Mouse (Mus musculus) forebrain, postnatal 0 days (tissue): ENCODE data around the gene Trim54. TPM values are rescaled to one million over a fixed set of nuclear protein-coding genes. Genes with fewer than 3 reads are reported as not detected.

Source experiments
- ATAC-seq: fragments of 200-750 bp; cut with Nextera tagmentation; 2 replicates; pipeline ENCODE4 v1.8.0; 2017; ENCODE audit warnings: mild to moderate bottlenecking, moderate library complexity
- DNase-seq: peaks from one replicate; pipeline ENCODE4 v3.0.0-alpha.2; 2015
- H3K27ac ChIP-seq: fragments of 300-500 bp; sonication (generic); 2 replicates; pipeline ENCODE4 v1.5.1; 2014; ENCODE audit warnings: low read depth, mild to moderate bottlenecking, antibody characterized with exemption, low read length, moderate library complexity, mixed read lengths
- H3K27me3 ChIP-seq: fragments of 300-500 bp; sonication (generic); 2 replicates; pipeline ENCODE4 v1.6.1; 2014; ENCODE audit warnings: mild to moderate bottlenecking, low read length, mixed read lengths; ENCODE audit not compliant: insufficient read depth
- H3K36me3 ChIP-seq: fragments of 300-500 bp; sonication (generic); 2 replicates; pipeline ENCODE4 v1.6.1; 2014; ENCODE audit warnings: mild to moderate bottlenecking, moderate library complexity; ENCODE audit not compliant: insufficient read depth
- H3K4me1 ChIP-seq: fragments of 300-500 bp; sonication (generic); 2 replicates; pipeline ENCODE4 v1.6.1; 2014; ENCODE audit warnings: antibody characterized with exemption; ENCODE audit not compliant: insufficient read depth
- H3K4me2 ChIP-seq: fragments of 300-500 bp; sonication (generic); 2 replicates; pipeline ENCODE4 v1.6.1; 2014; ENCODE audit warnings: low read depth, mild to moderate bottlenecking, moderate library complexity
- H3K4me3 ChIP-seq: fragments of 300-500 bp; sonication (generic); 2 replicates; pipeline ENCODE4 v1.5.1; 2014; ENCODE audit warnings: low read depth, low read length, mixed read lengths
- H3K9ac ChIP-seq: fragments of 300-500 bp; sonication (generic); 2 replicates; pipeline ENCODE4 v1.6.1; 2014; ENCODE audit warnings: mild to moderate bottlenecking
- H3K9me3 ChIP-seq: fragments of 300-500 bp; sonication (generic); 2 replicates; pipeline ENCODE4 v1.6.1; 2016; ENCODE audit warnings: low read length
- CTCF ChIP-seq: sonication (generic); IDR thresholded peaks from 2 replicates; pipeline ENCODE4 v1.5.1; 2016; ENCODE audit warnings: antibody characterized with exemption, control low read depth, low read depth
- WGBS: fragments of 180-500 bp; shearing (Covaris S2); extraction: QIAGEN DNeasy Blood & Tissue Kit; methylation state at CpG from one replicate; pipeline ENCODE4 v1.1.7; 2014; 5-methylcytosine and 5-hydroxymethylcytosine counted together
- polyA plus RNA-seq: library from polyadenylated mRNA; unstranded; fragments of >200 nt; fragmentation: Nextera tagmentation; extraction: Ambion mirVana; gene quantifications from 2 replicates; pipeline ENCODE4 v1.2.1, GENCODE M21; 2015
- total RNA-seq: library from RNA; depleted of rRNA; stranded (reverse); fragments of >200 nt; gene quantifications from 2 replicates; pipeline ENCODE4 v1.2.3, GENCODE M21; 2014

Trim54 gene
- total and polyA plus RNA-seq, 2 experiments from 2014 or later = not detected

DNA sequence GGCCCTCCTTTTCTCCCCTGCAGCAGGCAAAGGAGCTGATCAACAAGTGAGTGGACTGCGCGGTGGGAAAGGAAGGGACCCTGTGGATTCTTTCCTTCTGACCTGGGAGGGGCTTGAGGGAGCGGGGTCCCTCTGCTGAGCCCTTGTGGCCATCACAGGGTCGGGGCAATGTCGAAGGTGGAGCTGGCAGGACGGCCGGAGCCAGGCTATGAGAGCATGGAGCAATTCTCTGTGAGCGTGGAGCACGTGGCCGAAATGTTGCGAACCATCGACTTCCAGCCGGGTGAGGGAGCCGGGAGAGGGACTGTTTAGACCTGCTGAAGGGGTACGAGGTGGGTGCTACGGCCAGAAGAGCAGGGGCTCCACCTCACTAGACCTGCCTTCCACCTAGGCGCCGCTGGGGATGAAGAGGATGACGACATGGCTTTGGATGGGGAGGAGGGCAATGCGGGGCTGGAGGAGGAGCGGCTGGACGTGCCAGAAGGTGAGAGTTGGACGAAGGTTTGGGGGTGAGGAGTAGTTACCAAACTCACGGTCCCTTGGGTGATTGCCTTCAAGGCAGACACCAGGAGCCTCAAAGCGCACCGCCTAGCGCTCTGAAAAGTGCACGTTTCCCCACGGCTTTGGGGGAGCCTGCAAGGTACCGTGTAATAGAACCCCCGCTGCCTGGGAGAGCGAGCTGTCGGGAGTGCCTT is 20.4 kb downstream of the Trim54 start:
- Histone ChIP-seq H3K9ac (no peak overlapping the region), H3K27ac (no peak overlapping the region), H3K36me3 (peaks cover 5% of the 10 kb centered on the region; the same call in 1 of the 2 replicates), H3K9me3 (no peaks in the 10 kb centered on the region), H3K27me3 (peaks cover 49% of the 10 kb centered on the region), H3K4me1 (peaks cover 15% of the 10 kb centered on the region), H3K4me2 (peak overlapping the region; percentile 63), H3K4me3 (peak overlapping the region; percentile 33)
- no peak; the same call in 1 of the 2 replicates for TF ChIP-seq CTCF
- WGBS = 1% methylated on average over 33 of the region's 33 CpGs
- DNase-seq (no peak), ATAC-seq (peak; percentile 6; the same call in 1 of the 2 replicates)

DNA sequence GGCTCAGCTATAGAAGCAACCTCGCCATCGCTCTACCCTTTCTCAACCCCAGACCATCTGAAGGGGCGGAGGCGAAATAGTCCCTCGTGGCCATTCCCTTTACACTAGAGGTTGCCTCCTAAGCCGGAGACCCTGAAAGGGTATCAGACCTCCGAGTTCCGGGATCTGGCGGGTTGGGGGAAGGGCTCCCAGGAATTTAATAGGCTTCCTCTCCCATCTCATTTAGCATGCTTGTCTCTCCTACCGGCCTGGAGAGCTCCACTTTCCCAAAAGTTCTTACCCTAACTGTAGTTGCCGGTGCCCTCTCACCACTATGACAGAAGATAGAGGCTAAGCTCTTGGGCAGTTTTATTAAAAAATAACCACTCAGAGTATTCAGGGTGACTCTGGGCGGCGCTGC is 21.1 kb downstream of the Trim54 start:
- H3K27ac ChIP-seq = no peak overlapping the region
- H3K36me3 ChIP-seq = peaks cover 5% of the 10 kb centered on the region; the same call in 1 of the 2 replicates
- ATAC-seq (no peak), DNase-seq (no peak)
- peak overlapping the region; percentile 63 for H3K4me2 ChIP-seq
- peaks cover 49% of the 10 kb centered on the region for H3K27me3 ChIP-seq
- no peak for TF ChIP-seq CTCF
- H3K4me1 ChIP-seq = peaks cover 15% of the 10 kb centered on the region
- H3K4me3 ChIP-seq = peak overlapping the region; percentile 33
- H3K9me3 ChIP-seq = no peaks in the 10 kb centered on the region
- 0 out of 2 replicates have a peak overlapping the region, but pooled peaks have one; percentile 10 for H3K9ac ChIP-seq
- under 1% methylated on average over 13 of the region's 13 CpGs for WGBS

DNA sequence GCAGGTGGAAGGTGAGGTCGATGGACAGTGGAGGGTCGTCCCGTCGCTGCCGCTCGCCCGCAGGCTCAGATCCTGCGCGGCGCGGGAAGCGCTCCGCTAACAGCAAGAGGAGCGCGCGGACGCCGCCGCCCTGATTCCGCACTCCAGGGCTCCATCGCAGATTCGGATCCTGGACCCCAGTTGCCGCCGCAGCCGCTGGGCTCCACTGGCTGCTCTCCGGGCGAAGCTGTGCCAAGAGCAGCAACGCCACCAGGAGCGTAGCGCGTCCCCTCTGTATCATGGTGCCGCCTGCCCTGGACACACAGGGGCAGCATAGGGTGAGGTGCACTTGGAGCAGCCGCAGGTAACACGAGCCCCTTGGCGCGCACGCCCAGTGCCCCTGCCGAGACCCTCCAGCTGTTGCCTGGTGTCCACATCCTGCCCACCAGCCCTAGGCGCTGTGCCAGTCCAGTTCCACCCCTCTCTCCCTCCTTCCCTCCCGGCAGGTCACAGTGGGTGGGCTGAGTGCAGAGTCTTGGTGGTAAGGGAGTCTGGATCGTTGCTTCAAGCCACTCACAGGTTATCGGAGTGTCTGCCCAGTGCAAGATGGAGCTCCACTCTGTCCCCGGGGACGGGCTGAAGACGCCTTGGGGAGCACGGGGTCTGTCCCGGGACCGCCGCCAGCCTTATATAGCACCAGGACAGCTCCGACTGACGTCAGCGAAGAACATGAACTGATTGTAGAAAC is 21.9 kb downstream of the Trim54 start, which contains the start of gene Ucn:
TSS of gene Ucn (minus strand) at position 589 of the 727 bp plus-strand sequence.
- WGBS = 2% methylated on average over 52 of the region's 52 CpGs
- no peak for DNase-seq
- Histone ChIP-seq H3K4me2 (peak within 1 kb of the TSS; percentile 63), H3K36me3 (peaks cover 5% of the 10 kb centered on the region; the same call in 1 of the 2 replicates), H3K27me3 (peaks cover 49% of the 10 kb centered on the region), H3K9me3 (no peaks in the 10 kb centered on the region), H3K27ac (no peak within 1 kb of the TSS), H3K9ac (0 out of 2 replicates have a peak within 1 kb of the TSS, but pooled peaks have one; percentile 10), H3K4me3 (peak within 1 kb of the TSS; percentile 33), H3K4me1 (peaks cover 15% of the 10 kb centered on the region)
- peak; percentile 14; the same call in 1 of the 2 replicates for ATAC-seq
- 0 out of 2 replicates have a peak, but pooled peaks have one; percentile 7 for TF ChIP-seq CTCF

DNA sequence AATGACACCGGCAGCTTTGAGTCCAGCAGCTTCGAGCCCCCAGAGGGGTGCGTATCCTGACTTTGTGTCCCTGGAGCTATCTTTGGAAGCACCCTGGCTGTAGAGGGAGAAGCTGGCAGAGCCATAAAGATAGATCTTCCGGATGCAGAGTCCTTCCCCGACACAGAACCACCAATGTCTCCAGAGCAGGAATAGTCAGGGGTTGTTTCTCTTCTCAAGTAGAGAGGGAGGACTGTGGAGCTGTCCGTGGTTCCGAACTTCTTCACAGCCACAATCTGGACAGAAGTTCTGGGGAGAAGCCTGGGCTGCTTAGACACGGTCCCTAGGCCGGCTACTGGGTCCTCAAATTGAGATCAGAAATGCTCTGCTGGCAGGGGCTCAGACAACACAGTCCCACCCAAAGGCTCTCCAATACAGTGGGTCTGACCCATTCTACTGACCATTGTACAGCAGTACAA is 22.5 kb downstream of the Trim54 start:
- Histone ChIP-seq H3K27me3 (peaks cover 44% of the 10 kb centered on the region), H3K4me1 (peaks cover 15% of the 10 kb centered on the region), H3K4me3 (no peak overlapping the region), H3K9me3 (no peaks in the 10 kb centered on the region), H3K9ac (no peak overlapping the region), H3K27ac (no peak overlapping the region), H3K36me3 (peaks cover 5% of the 10 kb centered on the region; the same call in 1 of the 2 replicates), H3K4me2 (peak overlapping the region; percentile 63)
- 15% methylated on average over 9 of the region's 9 CpGs for WGBS
- no peak for TF ChIP-seq CTCF
- ATAC-seq = no peak
- no peak for DNase-seq

DNA sequence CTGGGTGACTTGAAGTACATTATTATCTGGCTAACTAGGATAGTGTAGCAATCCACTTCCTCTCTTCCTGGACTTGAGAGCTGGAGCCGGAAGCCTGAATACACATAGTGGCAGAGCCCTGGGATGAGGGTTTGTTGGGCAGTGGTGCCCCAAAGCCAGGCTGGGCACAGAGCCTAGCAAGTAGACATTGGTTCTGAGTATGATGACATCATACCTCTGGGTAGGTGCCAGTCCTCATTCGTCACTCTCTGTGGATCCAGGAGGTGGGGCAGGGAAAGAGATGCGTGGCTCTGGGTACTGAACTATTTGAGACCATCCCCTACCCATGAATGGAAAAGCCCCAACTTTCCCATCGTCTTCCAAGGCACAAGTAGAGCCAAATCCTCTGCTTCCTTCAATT is 33.3 kb downstream of the Trim54 start:
- no peak for ATAC-seq
- H3K36me3 ChIP-seq = 0 out of 2 replicates have a peak, but pooled peaks cover 5% of the 10 kb centered on the region
- 70% methylated on average over 4 of the region's 4 CpGs for WGBS
- no peak for DNase-seq
- peaks cover 7% of the 10 kb centered on the region; the same call in 1 of the 2 replicates for H3K4me1 ChIP-seq
- H3K9me3 ChIP-seq = no peaks in the 10 kb centered on the region
- no peak overlapping the region for H3K27ac ChIP-seq
- H3K4me3 ChIP-seq = no peak overlapping the region
- no peak overlapping the region for H3K9ac ChIP-seq
- H3K4me2 ChIP-seq = no peak overlapping the region
- TF ChIP-seq CTCF = no peak
- no peaks in the 10 kb centered on the region for H3K27me3 ChIP-seq

DNA sequence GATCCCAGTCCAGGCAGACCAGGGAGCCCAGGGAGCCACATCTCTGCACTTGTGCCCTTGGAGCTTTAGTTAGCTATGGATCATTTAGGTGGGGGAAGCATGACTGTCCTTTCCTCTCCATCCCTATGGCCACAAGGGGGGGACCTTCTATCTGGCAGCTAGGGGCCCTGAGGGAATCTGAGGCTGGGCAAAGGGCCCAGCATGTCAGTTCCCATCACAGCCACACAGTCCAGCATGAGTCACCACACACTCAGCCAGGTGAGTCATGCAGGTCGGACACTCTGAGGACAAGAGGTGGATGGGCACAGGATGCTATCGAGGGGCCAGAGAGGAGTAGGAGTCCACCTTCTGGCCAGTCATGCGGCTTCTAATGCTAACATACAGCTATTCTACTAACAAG is 35.2 kb downstream of the Trim54 start:
- H3K27ac ChIP-seq = no peak overlapping the region
- H3K9me3 ChIP-seq = no peaks in the 10 kb centered on the region
- H3K36me3 ChIP-seq = peaks cover 3% of the 10 kb centered on the region; the same call in 1 of the 2 replicates
- no peak overlapping the region for H3K4me3 ChIP-seq
- H3K27me3 ChIP-seq = no peaks in the 10 kb centered on the region
- WGBS = 92% methylated on average over 3 of the region's 3 CpGs
- H3K9ac ChIP-seq = no peak overlapping the region
- ATAC-seq (no peak), DNase-seq (no peak)
- H3K4me2 ChIP-seq = no peak overlapping the region
- 0 out of 2 replicates have a peak, but pooled peaks have one; percentile 14 for TF ChIP-seq CTCF
- H3K4me1 ChIP-seq = peaks cover 7% of the 10 kb centered on the region; the same call in 1 of the 2 replicates
